Mouse (Mus musculus) thymus, adult 2 months (tissue): Measurements from ENCODE around the gene Clcn5.

ENCODE experiments used
- CTCF ChIP-seq: fragments of 200-500 bp; IDR thresholded peaks from 2 replicates; pipeline ENCODE4 v1.5.1; 2012; ENCODE audit warnings: mild to moderate bottlenecking, control low read depth, low read length, moderate library complexity, borderline replicate concordance; ENCODE audit not compliant: control insufficient read depth, poor library complexity, insufficient read depth; ENCODE audit errors: extremely low read depth
- POLR2A ChIP-seq: fragments of 200-500 bp; IDR thresholded peaks from 2 replicates; pipeline ENCODE4 v1.6.1; 2012; ENCODE audit warnings: mild to moderate bottlenecking, low read length, control low read depth, moderate library complexity; ENCODE audit not compliant: control insufficient read depth, poor library complexity, insufficient read depth; ENCODE audit errors: extremely low read depth

- no peak for TF ChIP-seq POLR2A
- no peak for TF ChIP-seq CTCF
Observed at GRCm38 (mm10) chrX:7170156-7170555, 149.0 kb downstream of the Clcn5 start.
